Mouse (Mus musculus) stomach, postnatal 0 days (tissue): Measurements from ENCODE around the gene Dnajc15. TPM values are rescaled to one million over a fixed set of nuclear protein-coding genes. Genes with fewer than 3 reads are reported as not detected.

ENCODE experiments used
- ATAC-seq: fragments of 200-750 bp; cut with Nextera tagmentation; 2 replicates; pipeline ENCODE4 v1.8.0; 2017; ENCODE audit not compliant: low FRiP score, low TSS enrichment
- DNase-seq: peaks from one replicate; pipeline ENCODE4 v3.0.0-alpha.2; 2016; ENCODE audit warnings: low spot score
- H3K27ac ChIP-seq: fragments of 300-500 bp; sonication (generic); replicated peaks from 2 replicates; pipeline ENCODE4 v1.5.1; 2014; ENCODE audit warnings: mild to moderate bottlenecking, control low read depth
- H3K27me3 ChIP-seq: fragments of 300-500 bp; sonication (generic); 2 replicates; pipeline ENCODE4 v1.6.1; 2014; ENCODE audit warnings: low read length; ENCODE audit not compliant: control insufficient read depth, insufficient read depth
- H3K36me3 ChIP-seq: fragments of 300-500 bp; sonication (generic); 2 replicates; pipeline ENCODE4 v1.6.1; 2014; ENCODE audit warnings: low read length, mixed read lengths; ENCODE audit not compliant: control insufficient read depth, insufficient read depth
- H3K4me1 ChIP-seq: fragments of 300-500 bp; sonication (generic); replicated peaks from 2 replicates; pipeline ENCODE4 v1.6.1; 2014; ENCODE audit warnings: antibody characterized with exemption; ENCODE audit not compliant: control insufficient read depth, insufficient read depth
- H3K4me2 ChIP-seq: fragments of 300-500 bp; sonication (generic); replicated peaks from 2 replicates; pipeline ENCODE4 v1.6.1; 2014; ENCODE audit warnings: low read depth, mild to moderate bottlenecking, control low read depth, moderate library complexity
- H3K4me3 ChIP-seq: fragments of 300-500 bp; sonication (generic); 2 replicates; pipeline ENCODE4 v1.5.1; 2014; ENCODE audit warnings: low read depth, low read length, control low read depth
- H3K9ac ChIP-seq: fragments of 300-500 bp; sonication (generic); 2 replicates; pipeline ENCODE4 v1.6.1; 2014; ENCODE audit warnings: mild to moderate bottlenecking, low read length, control low read depth, mixed read lengths
- H3K9me3 ChIP-seq: fragments of 300-500 bp; sonication (generic); 2 replicates; pipeline ENCODE4 v1.6.1; 2016; ENCODE audit warnings: low read length; ENCODE audit not compliant: control insufficient read depth
- CTCF ChIP-seq: IDR thresholded peaks from 2 replicates; pipeline ENCODE4 v1.5.1; 2016; ENCODE audit warnings: antibody characterized with exemption, low read depth, mild to moderate bottlenecking, moderate library complexity
- EP300 ChIP-seq: optimal IDR thresholded peaks from 2 replicates; pipeline ENCODE3; 2016; ENCODE audit warnings: antibody characterized with exemption
- WGBS: fragments of 180-500 bp; shearing (Covaris S2); extraction: QIAGEN DNeasy Blood & Tissue Kit; methylation state at CpG from one replicate; pipeline ENCODE4 v1.1.7; 2014; 5-methylcytosine and 5-hydroxymethylcytosine counted together
- polyA plus RNA-seq: library from polyadenylated mRNA; unstranded; fragments of >200 nt; fragmentation: Nextera tagmentation; extraction: Ambion mirVana; gene quantifications from 2 replicates; pipeline ENCODE4 v1.2.1, GENCODE M21; 2015

Gene Dnajc15
- polyA plus RNA-seq, 1 experiment from 2014 or later, result 85.7 TPM

- WGBS, result 63% methylated on average over 4 of the region's 4 CpGs
- Histone ChIP-seq H3K27me3 (no peaks in the 10 kb centered on the region), H3K4me2 (no peak overlapping the region), H3K4me1 (no peaks in the 10 kb centered on the region), H3K4me3 (no peak overlapping the region), H3K9me3 (no peaks in the 10 kb centered on the region), H3K27ac (no peak overlapping the region), H3K9ac (no peak overlapping the region), H3K36me3 (no peaks in the 10 kb centered on the region)
- ATAC-seq (no peak), DNase-seq (no peak)
- no peak for TF ChIP-seq EP300
- no peak for TF ChIP-seq CTCF
Observed at GRCm38 (mm10) chr14:77807836-77808235, 67.1 kb downstream of the Dnajc15 start.

- Histone ChIP-seq H3K9ac (no peak overlapping the region), H3K36me3 (no peaks in the 10 kb centered on the region), H3K4me3 (no peak overlapping the region), H3K4me1 (no peaks in the 10 kb centered on the region), H3K9me3 (no peaks in the 10 kb centered on the region), H3K27ac (no peak overlapping the region), H3K4me2 (no peak overlapping the region), H3K27me3 (no peaks in the 10 kb centered on the region)
- TF ChIP-seq CTCF (no peak), EP300 (no peak)
- 80% methylated on average over 5 of the region's 5 CpGs for WGBS
- ATAC-seq (no peak), DNase-seq (no peak)
Observed at GRCm38 (mm10) chr14:77806345-77806744, 68.6 kb downstream of the Dnajc15 start.

- no peak overlapping the region for H3K9ac ChIP-seq
- TF ChIP-seq CTCF (no peak), EP300 (no peak)
- H3K4me3 ChIP-seq, result no peak overlapping the region
- DNase-seq (no peak), ATAC-seq (no peak)
- no peaks in the 10 kb centered on the region for H3K9me3 ChIP-seq
- no peaks in the 10 kb centered on the region for H3K27me3 ChIP-seq
- no peaks in the 10 kb centered on the region for H3K36me3 ChIP-seq
- H3K27ac ChIP-seq, result no peak overlapping the region
- no peak overlapping the region for H3K4me2 ChIP-seq
- 46% methylated on average over 5 of the region's 5 CpGs for WGBS
- no peaks in the 10 kb centered on the region for H3K4me1 ChIP-seq
Observed at GRCm38 (mm10) chr14:77802268-77802630, 72.7 kb downstream of the Dnajc15 start.

GRCm38 (mm10) chr14:77801571-77802267 is 73.2 kb downstream of the Dnajc15 start:
- H3K4me1 ChIP-seq, result no peaks in the 10 kb centered on the region
- 79% methylated on average over 17 of the region's 17 CpGs for WGBS
- ATAC-seq, result no peak
- H3K27me3 ChIP-seq, result no peaks in the 10 kb centered on the region
- no peak for DNase-seq
- no peak overlapping the region for H3K4me2 ChIP-seq
- no peaks in the 10 kb centered on the region for H3K9me3 ChIP-seq
- no peaks in the 10 kb centered on the region for H3K36me3 ChIP-seq
- H3K27ac ChIP-seq, result no peak overlapping the region
- no peak overlapping the region for H3K9ac ChIP-seq
- no peak overlapping the region for H3K4me3 ChIP-seq
- TF ChIP-seq EP300 (no peak), CTCF (no peak)

- Histone ChIP-seq H3K4me1 (no peaks in the 10 kb centered on the region), H3K27ac (no peak overlapping the region), H3K4me2 (no peak overlapping the region), H3K36me3 (no peaks in the 10 kb centered on the region), H3K9ac (no peak overlapping the region), H3K9me3 (no peaks in the 10 kb centered on the region), H3K27me3 (no peaks in the 10 kb centered on the region), H3K4me3 (no peak overlapping the region)
- TF ChIP-seq EP300, result no peak
- no peak for TF ChIP-seq CTCF
- ATAC-seq (no peak), DNase-seq (no peak)
- 78% methylated on average over 4 of the region's 4 CpGs for WGBS
Observed at GRCm38 (mm10) chr14:77796506-77796905, 78.4 kb downstream of the Dnajc15 start.

GRCm38 (mm10) chr14:77795240-77795639 is 79.7 kb downstream of the Dnajc15 start:
- Histone ChIP-seq H3K9me3 (no peaks in the 10 kb centered on the region), H3K36me3 (no peaks in the 10 kb centered on the region), H3K4me3 (no peak overlapping the region), H3K27ac (no peak overlapping the region), H3K9ac (no peak overlapping the region), H3K27me3 (no peaks in the 10 kb centered on the region), H3K4me1 (no peaks in the 10 kb centered on the region), H3K4me2 (no peak overlapping the region)
- ATAC-seq (no peak), DNase-seq (no peak)
- TF ChIP-seq EP300 (no peak), CTCF (no peak)
- 72% methylated on average over 5 of the region's 5 CpGs for WGBS
